Mouse (Mus musculus): ENCODE results near the gene Arntl.
"Not testable (repeated sequence)": the region's sequence is repeated elsewhere in the genome, so short reads cannot be mapped to it uniquely, and the experiment has no call there.

The Arntl gene

DNA sequence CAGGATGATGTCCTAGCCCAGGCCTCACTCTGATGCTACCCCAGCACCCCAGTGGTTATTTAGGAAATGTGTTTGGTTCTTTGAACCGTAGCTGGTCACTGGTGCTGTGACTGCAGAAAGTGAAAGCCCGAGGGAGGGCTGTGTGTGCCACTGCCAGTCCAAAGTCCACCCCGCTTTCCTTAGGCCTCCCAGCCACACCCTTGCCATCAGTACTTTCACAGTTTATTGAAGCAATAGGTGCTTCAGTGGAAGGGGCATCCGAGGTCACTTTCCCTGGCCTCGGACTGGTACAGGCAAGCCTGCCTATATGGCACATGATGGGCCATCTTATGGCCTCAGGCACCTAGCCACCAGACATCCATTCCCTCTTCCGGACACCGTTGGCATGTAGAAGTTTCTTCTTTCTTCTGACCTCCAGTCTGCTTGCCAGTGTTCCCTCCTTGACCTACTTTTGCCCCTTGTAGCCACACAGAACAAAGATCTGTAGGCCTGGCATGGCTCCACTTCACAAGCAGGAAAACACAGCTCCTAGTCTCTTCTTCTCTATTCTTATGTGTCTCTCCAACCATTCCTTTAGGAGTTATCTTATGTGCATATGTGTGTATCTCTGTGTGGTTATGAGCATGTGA, 46.6 kb downstream of the Arntl start:
- no peak for DNase-seq

GRCm38 (mm10) chr7:113256046-113256445, 48.8 kb downstream of the Arntl start:
- peak; percentile 53 to 66 for DNase-seq

- no peak for DNase-seq
Measured at GRCm38 (mm10) chr7:113258430-113258829, 51.2 kb downstream of the Arntl start.

- peak; percentile 47 to 62 for DNase-seq
Measured at GRCm38 (mm10) chr7:113260321-113261167, 53.3 kb downstream of the Arntl start.

- no peak for DNase-seq
Measured at GRCm38 (mm10) chr7:113261690-113262089, 54.4 kb downstream of the Arntl start.

DNA sequence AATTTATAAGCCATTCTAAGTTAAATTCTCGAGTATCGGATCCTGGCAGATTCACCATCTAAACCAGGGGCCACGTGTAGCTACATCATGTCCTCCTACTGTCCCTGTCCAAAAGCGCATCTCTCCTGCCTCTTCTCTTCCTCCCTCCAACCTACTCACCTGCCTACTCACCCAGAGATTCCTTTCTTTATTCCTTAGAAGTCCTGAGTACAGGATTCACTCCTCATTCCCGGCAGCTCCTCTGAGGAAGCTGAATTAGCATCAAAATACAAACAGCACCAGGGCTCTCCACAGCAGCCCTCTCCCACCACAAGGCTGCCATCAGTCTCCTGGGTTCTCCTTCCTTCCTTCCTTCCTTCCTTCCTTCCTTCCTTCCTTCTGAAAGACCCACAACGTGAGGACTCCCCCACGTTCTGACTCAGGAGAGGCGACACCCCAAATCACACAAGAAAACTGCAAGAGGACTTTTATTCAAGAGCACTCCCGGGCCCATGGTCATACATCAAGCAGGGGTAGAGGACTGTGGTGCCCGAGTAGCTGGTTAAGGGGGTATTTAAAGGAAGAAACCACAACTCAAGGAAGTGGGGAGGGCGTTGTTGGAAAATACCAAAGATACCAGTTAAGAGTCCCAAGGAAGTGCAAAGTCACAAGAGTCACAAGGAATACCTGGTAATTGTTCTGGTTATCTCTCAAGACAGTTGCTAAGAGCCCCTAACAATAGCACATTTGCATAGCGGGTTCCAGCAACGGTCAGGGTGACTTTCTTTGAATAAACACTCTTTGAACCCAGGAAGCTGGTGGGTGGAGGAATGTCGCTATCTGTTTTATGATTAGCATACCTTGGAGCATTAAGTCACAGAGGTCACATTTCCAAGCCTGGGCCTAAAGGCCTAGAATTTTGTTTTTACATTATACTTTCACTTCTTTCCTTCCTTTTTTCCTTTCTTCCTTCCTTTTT, 55.5 kb downstream of the Arntl start:
- DNase-seq, result not testable (repeated sequence)

GRCm38 (mm10) chr7:113263990-113264389, 56.7 kb downstream of the Arntl start:
- DNase-seq, result no peak

GRCm38 (mm10) chr7:113268287-113268686, 61.0 kb downstream of the Arntl start:
- DNase-seq, result peak; percentile 54 to 76

DNA sequence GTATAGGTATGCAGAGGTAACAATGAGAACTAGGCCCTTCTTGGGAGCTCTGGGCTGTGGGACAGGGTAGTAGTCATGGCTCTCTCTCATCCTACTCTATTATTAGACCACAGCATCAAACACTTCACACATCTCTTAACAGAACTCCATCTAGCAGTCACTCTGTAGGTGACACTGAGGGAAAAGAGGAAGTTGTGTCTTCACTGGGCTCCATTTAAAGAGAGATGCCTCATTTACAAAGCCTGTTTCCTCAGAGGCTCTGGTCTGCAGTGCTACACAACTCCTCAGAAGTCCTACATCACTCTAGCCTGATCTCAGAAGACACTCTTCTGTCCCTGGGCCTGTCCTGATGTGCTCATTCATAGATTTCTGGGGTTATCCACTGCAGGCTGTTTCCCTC, 61.8 kb downstream of the Arntl start:
- DNase-seq, result no peak

- DNase-seq, result no peak
Measured at GRCm38 (mm10) chr7:113269921-113270320, 62.7 kb downstream of the Arntl start.

GRCm38 (mm10) chr7:113270551-113270950, 63.3 kb downstream of the Arntl start:
- DNase-seq, result peak; percentile 53 to 79

GRCm38 (mm10) chr7:113270991-113271390, 63.7 kb downstream of the Arntl start:
- no peak for DNase-seq

GRCm38 (mm10) chr7:113272338-113272997, 65.2 kb downstream of the Arntl start:
- peak in 1 of 2 experiments; percentile 27 for DNase-seq

DNA sequence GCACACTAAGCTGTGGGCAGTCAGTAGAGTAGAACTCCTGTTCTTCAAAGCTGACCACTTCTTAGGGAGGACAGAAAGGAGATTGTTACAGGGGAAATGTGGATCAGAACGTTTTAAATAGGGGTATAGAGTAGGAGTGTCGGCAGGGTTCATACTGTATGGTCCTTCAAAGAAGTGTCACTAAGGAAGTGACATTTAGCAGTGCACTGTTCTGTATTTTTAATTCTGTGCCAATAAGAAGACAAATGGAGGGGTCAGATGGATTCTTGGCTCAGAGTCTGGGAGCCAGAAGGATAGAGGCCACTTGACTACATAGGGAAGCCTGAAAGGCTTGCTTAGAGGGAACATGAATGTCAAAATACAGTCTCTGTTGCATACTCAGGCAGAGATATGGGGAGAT, 70.0 kb downstream of the Arntl start:
- no peak for DNase-seq

DNA sequence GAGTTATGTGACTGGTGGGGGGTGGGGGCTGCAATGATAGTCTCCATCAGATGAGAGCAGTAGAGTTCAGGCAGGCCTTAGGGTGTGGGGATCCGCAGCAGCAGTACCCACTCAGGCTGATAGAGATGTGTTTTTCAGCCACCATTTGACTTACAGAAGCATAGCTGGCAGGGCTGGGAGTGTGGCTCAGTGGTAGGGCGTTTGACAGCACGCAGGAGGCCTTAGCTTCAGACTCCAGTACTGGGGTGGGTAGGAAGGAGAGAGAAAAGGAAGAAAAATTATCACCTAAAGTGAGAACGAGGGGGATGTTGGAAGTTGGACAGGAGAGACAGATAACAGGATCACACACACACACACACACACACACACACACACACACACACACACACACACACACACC, 71.2 kb downstream of the Arntl start:
- no peak for DNase-seq

- DNase-seq, result no peak
Measured at GRCm38 (mm10) chr7:113279246-113279645, 72.0 kb downstream of the Arntl start.

- DNase-seq, result no peak
Measured at GRCm38 (mm10) chr7:113285405-113285804, 78.1 kb downstream of the Arntl start.

GRCm38 (mm10) chr7:113289211-113289610, 81.9 kb downstream of the Arntl start:
- no peak for DNase-seq

- no peak for DNase-seq
Measured at GRCm38 (mm10) chr7:113291741-113292140, 84.5 kb downstream of the Arntl start.

GRCm38 (mm10) chr7:113292193-113292592, 84.9 kb downstream of the Arntl start:
- DNase-seq, result no peak

DNA sequence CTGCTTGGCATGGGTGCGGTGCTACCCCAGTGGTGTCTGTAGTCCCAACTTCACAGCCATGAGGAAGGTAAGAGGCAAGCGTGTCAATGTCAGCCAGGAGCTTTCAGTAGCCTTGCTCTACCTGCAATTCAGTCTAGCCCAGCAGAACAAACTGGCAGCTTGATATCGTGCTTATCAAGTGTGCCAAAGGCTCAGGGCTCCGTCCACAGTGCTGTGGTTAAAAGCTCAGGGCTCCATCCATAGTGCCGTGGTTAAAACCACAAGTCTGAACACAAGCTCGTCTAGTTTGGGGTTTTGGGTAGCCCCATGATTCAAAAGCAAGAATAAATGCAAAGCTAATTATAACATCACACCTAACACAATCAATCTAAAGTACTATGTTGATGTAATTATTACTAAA, 87.3 kb downstream of the Arntl start:
- DNase-seq, result no peak

DNA sequence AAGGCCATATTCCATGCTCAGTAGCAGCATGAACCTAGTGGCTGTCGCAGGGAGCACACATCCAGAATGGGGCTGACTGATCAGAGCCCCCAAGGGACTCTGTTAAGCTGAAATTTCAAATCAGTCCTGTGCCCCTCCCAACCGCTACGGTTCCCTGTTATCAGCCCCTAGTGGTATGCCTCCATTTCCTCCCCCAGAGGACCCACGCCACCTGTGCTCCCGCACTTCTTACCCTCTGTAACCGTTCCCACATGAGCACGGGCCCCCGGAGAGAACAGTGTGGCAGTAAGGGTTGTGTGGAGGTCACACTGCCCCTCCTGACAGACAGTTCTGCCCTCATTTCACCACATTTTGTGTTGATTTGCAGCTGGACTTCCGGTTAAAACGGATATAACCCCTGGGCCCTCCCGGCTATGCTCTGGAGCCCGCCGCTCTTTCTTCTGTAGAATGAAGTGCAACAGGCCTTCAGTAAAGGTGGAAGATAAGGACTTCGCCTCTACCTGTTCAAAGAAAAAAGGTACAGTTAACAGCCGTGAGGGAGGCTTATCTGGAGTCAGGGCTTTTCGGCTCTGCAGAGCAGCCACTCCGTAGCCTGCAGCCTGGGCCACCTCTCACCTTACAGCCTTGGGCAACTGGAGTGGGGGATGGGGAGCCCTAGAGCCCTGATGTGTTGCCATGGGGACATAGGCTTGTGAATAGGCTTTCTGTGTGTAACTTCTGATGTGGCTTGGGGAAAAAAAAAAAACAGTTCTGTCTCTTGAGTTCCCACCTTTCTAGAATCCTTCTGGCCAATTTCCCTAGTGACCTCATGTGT, 88.0 kb downstream of the Arntl start:
- DNase-seq, result no peak
